Mouse (Mus musculus) left cerebral cortex, adult 11 months (tissue): ENCODE data around the gene Pah.

Experiments
- DNase-seq: peaks from one replicate; pipeline ENCODE4 v3.0.0; 2022; ENCODE audit warnings: low spot score

Pah gene

DNA sequence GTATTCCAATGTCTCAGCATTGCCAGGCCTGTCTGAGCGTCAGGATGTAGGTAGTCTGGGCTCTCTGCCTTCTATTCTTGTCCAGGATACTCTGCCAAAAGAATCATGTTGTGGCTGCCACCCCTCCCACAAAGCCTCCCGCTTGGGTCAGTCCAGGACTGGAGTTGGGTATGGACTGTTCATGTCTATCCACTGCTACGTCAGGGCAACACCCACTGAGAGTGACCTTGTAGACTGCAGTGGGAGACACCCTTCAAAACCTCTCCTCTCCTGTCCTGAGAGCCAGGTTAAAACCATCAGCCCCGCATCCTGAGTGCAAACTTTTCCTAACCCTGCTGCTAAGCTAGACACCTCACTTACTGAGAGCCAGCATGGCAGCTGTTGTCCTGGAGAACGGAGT, at the start of gene Pah:
Gene Pah, plus strand, starts transcription at position 150 of the 400 bp plus-strand sequence.
- no peak for DNase-seq

DNA sequence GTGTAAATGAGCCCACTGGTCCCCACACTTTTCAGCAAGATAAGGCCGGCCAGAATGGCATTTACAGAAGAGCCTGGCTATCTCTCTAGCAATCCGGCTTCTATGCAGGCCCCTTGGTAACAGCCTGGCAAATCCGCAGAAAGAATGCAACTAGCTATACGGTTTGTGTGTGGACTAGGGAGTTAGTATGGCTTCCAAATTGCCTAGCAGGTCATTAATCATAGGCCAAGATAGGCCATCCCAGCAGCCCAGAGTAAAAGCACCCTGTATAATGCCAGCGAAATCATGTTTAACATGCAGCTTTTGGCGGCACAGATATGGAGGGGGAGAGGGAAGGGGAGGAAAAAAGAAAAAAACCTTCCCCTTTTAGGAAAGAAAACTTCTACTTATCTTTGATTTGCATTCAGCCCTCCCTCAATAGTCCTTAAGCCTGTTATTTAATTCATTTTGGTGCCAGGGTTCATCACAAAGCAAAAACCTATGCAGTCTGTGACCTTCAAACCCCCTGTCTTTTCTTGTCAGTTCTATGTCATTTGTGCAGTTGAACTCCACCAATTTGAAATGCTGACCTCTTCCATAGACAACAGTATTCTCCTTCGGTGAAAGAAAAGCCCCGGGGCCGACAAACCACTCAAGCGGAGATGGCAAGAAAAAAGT, 48.0 kb upstream of the Pah start:
- DNase-seq, result no peak

DNA sequence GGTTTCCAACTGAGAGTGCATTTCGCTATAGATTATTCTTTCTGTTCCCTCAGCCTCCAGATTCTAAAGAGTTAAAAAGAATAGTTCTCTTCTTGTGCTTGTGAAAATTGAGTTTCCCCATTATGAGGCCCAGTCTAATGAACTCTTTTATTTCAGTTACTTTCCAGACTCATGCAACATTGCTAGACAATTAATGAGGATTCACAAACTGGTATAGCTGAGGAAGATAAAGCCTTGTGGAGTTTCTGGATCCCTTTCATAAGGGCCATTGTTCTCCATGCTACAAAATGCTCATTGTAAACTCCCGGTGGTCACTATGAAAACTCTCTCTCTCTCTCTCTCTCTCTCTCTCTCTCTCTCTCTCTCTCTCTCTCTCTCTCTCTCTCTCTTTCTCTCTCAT, 46.6 kb upstream of the Pah start:
- DNase-seq, result no peak

DNA sequence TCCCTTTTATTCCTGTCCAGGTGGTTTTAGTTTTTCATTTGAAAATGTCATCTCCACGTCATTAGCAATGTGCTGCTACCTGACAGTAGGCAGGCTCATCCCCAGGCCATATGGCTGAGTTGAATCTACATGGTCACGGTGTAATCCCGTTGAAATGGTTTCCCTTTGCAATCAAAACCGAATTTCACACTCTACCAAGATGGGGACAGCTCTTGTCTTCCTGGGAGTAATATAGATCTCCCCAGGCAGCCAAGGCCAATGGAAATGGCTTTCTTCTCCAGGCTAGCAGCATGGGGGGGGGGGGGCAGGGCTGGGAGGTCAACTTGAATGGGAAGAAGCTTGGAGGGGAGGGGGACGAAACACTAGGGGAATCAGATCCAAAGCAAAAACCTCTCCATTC, 43.7 kb upstream of the Pah start:
- no peak for DNase-seq

DNA sequence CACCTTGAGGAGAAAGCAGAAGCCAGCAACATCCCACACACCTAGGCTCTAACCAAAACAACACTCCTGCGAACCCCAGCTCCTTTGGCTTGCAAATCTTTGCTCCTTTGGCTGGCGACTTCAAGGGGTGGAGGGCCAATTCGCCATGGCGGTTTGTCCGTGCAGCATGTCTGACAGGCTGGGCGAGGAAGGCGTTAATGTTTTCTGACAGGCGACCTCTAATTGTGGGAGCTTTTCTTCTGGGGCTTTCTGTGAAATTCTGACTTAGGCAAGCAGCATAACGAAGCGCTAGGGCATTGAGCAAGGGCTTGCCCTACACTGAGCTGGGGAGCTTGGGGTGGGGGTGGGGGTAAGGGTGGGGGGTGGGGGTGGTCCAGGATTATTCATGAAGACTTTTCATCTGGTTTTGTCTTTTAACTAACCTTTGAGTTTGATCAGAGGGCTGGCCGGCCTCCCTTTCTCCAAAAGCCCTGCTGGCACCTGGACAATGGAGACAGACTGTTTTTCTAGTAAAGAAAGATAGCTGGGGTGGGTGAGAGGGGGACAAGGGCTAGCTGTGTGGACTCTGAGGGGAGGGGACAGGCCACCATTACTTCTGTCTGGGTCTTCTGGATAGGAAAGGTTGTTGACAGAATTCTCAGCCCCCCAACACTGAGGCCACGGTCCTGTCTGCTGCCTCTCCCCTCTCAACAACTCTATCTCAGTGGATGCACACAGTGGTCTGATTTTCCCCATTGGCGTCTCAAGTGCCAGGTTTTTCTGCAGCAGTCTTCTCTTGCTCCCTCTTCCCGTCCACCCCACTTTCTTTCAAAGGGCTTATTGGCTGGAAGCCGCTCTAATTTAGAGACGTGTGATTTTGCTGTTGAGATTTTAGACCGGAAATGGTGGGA, 36.5 kb upstream of the Pah start:
- no peak for DNase-seq

DNA sequence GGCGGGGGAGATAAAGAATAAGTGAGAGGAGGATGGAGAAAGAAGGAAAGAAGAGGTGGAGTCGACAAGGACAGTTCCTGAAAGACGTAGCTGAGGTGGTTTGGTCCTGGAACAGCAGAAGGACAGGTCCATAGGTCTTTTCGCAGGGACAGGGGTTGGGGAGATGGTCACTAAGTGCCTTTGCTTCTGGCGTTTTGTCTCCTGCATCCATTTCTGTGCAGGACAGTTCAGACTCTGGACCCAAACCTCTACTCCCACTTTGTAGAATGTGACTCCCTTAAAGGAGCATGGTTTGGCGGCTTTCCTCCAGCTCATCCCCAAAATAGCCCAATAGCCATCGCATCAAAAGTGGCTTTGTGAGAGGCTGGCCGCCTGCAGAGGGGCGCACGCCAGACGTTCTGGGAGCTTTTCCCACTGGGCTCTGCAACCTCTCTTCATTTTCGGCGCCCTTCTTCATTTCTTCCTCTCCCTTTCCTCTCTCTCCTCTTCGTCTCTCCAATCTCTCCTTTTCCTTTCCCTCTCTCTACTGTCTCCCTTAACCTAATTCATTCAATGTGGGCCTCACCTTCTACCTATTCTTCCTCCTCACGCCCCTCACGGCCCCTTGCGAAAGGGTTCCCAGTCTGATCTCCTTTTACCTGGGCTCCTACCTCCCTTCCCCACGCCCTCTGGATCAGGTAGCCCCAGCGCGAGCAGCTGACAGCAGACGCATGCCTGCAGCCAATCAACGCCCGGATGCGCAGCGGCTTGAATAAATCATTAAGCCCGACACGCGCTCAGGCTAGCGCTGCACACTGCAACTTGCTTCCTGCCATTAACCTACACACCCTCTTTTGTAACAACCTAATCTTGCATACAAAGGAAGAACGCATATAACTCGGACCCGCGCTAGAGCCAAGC, 35.6 kb upstream of the Pah start:
- no peak for DNase-seq

DNA sequence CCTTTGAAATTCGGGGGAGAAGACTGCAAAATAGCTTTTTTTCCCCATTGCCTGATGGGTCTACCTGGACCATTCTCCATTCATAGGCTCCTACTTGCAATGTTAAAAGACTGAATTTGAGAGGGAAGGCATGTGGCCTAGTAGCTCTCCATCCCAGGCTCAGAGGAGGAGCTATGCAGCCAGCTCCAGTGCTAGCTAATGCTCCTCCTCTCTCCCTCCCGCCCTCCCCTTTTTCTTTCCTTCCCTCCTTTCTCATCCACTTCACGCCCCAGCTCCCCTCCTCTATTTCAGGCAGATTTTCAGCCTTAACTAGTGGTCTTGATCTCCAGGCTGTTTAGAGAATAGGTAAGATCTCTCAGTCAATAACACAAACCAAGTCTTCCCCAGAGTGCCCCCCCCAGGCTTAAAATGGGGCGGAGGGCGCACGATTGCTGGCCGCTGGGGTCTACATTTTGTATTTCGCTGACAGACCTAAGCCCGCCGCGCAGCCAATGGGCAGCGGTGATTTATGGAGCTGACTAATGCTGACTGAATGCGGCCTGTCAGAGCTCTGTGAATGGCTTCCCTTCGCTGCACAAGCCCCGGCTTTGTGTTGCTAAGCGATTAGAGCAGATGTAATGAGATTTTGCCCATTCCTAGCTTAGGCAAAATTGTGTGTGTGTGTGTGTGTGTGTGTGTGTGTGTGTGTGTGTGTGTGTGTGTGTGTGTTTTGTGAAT, 33.0 kb upstream of the Pah start:
- DNase-seq, result no peak

DNA sequence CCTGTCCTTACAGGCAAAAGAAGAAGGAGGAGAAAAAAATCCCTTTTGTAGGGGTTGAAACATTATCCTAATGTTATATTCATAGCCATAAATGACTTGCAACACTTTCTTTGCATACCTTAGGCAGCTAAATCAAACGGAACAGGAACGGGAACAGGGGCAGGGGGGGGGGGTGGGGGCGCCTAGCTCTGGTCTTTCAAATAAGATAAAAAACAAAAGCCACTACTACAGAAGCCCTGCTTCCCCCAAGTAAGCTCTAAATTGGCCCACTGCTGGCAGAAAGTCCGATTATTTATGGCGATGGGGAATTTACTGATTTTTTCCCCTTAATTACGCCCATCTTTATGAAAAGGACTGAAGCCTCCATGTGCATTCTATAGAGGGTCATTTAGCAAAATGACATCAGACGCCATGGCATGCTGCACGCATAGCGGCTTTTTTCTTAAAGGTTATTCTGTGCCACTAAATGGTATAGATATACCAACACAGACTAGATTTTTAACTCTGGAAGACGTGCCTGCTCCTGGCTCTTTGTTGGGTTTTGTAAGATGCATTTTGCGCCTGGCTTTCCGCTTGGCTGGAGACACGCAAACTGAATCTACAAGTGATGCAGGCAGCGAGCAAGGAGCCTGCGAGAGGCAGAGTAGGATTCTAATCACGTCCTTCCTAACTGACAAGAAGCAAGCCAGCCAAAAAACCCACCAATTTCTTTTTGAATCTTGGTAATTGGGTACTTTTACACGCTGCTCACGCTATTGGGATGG, 32.2 kb upstream of the Pah start:
- DNase-seq, result no peak

DNA sequence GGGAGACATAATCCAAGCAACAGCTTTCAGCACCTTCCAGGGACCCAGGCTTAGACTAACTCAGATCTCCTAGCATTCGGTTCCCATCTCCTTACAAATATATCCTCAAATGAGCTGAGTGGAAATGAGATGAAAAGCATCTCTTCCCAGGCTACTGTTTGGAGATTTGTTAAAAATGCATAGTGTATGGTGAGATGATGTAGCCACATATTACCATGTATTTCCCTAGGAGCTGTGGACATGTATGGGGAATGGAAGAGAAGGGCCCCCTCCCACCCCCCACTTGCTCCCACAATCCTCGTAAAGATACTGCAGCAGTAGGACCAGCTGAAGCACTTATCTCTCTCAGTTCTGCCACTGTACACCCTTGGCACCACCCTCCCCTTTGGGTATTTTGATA, 31.3 kb upstream of the Pah start:
- DNase-seq, result no peak

DNA sequence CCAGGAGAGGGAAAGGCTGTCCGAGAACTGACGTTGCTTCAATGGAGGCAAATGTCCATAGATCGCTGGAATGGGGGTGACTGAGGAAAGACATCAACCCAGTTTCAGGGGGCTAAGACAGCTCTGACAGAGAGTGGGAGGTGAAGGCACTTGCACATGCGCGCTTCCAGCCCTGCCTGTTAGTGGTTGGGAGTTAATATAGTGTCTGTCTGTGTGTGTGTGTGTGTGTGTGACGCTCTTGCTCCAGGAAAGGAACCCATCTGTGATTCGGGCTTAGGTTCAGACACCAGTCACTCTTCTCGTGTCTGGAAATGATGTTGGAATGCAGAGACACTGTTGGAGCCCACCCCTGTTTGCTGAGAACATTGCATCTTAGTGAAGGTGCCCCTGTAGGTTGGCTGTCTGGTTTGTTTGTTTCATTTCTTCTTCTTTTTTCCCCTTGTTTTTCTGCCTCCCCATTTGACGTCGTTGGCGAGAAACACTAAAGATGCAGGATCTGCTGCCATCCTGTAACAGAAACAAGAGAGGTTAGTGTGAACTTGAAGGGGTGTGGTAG, 30.0 kb upstream of the Pah start:
- no peak for DNase-seq

DNA sequence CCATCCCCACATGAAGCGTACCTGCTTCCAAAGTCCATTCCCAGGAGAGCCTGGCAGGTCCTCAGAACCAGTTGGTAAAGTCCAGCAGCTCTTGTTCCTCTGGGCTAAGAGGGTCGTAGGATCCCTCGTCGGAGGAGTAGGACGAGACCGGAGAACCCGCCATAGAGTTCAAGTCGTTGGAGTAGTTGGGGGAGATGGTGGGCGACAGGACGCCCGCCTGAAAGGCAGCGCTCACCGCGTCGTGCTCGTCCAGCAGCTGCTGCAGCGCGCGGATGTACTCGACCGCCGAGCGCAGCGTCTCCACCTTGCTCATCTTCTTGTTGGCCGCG, 29.3 kb upstream of the Pah start:
- no peak for DNase-seq

DNA sequence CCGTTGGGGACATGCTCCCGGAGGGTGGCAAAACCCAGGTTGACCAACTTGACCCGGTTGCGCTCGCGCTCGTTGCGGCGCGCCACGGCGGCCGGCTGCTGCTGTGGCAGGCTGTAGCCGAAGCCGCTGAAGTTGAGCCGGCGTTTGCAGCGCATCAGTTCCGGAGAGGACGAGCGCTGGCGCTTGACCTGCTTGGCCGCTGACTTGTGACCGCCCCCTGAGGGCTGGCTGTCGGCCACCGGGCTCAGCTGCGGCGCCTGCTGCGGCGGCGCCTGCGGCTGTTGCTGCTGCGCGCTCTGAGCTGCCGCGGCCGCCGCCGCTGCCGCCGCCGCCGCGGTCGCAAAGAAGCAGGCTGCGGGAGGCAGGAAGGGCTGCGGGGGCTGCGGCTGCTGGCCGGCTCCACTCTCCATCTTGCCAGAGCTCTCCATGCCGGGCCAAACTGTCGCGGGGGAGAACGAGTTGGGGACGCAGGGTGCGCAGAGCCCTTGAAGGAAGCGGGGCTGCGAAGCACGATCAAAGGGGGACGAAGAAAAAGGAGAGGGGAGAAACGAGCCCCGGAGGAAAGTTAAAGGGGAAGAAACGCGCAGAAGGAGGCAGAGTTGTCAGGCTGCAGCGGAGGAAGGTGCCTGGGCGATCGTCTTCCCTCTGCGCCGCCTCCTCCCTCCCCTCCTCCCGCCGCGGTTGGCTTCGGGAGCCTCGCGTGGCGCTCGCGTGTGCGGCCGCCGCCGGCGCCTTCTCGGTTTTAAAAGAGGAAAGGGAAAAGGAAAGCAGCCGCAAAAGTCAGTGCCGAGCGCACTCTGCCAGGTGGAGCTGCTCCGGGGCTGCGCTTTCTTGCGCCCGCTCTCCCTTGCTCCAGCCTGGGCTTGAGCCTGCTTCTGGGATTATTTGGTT, 28.7 kb upstream of the Pah start:
- no peak for DNase-seq

DNA sequence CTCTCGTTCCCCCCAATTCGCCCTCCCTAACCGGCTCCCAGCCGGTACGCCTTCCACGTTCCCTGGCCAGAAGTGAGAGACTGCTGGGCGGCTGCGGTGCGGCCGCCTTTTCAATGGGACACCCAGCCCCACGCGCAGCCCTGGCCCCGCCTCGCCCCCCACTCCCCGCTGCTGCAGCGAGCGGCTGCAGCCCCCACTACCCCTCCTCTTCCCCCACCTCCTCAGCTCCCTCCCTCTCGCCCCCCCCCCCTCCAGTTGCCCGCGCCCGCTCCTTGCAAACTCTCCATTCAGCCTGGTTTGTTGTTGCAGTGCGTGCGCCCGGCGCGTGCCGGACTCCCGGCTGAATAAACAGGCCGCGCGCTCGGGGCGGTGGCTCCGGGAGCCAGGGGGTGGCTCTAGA, 28.0 kb upstream of the Pah start, which contains the start of gene Ascl1:
Gene Ascl1, minus strand, starts transcription at position 85 of the 400 bp plus-strand sequence.
- no peak for DNase-seq

DNA sequence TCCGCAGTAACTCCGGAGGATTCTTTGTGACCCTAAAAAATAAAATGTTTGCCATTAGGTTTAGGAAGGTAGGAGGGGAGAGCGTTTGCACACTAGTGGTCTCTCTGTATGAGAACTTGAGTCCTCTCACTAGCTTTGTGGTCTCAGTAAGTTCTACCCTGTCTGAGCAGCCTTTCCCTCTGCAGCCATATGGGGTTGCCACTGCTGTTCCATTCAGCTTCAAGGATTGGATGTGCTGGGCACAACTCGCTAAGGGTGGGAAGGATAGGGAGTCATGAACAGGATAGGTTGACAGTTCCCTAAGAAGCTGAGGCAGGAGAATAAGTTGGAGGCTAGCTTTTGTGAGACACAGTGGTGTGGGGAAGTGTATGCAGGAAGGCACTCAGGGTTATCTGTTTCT, 27.4 kb upstream of the Pah start:
- DNase-seq, result no peak

DNA sequence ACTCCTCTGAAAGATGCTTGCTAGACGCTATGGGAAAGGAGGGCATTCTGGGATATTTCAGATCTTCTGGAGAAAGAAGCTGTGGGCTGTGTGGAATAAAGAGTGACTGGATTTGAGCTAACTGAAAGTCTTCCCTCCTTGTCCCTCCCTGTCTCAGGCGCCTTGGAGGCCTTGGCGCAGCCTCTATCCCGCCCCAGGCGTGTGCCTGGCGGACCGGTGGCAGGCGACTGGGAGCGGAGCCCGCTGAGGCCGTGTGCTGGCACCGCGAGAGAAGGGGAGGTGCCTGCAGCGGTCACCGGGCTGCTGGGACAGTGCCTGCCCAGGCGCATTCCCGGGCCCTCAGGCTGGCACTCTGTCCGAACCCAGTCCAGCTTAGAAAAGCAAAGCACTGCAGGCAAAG, 27.0 kb upstream of the Pah start:
- no peak for DNase-seq

DNA sequence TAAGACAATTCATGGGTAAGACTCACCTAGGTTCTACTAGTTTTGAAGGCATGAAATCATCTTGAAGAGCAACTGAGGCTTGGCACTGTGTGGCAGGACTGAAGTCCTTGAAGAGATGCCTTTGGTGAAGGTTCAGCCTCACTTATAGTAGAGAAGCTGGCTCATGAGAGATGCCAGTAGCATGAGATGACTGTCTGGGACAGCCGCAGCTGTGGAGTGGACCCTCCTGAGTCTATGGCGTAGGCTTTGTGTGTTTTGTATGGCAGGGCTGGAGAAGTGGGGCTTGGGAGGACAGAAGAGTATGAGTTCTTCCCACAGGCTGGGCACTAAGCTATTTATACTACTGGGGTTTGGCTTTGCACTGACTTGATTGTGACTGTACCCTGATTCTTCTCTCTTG, 24.5 kb upstream of the Pah start:
- DNase-seq, result no peak

DNA sequence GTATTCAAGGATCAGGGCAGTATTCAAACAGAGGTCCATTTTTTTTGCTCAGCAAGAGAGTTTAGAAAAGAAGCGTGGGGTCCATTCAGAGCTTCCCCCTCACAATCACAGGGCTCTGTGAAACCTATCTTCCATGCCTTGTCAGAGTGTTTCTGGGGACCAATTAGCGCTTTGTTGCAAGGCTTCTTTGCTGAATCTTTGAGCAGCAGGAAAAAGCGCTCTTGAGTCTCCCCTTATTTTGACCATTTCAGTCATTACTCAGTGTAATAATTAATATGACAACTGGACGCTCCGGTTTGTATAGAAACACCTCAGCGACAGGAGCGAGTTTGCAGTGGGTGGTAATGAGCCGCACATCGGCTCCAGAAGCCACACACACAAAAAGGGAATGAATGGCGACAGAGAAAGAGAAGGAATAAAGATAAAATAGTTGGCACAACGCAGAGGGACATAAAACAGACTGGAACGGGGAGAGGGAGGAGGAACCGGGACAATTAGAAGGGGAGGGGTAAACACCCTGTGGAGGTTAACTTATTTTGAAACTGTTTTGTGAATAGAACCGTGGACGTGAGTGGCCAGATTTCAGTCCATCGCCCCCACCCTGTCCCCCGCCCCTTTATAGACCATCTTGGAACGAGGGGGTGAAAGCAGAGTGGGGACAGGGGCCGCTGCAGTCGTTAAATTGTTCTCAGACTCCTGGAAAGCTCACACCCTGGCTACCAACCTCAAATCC, 20.5 kb upstream of the Pah start:
- DNase-seq, result no peak

DNA sequence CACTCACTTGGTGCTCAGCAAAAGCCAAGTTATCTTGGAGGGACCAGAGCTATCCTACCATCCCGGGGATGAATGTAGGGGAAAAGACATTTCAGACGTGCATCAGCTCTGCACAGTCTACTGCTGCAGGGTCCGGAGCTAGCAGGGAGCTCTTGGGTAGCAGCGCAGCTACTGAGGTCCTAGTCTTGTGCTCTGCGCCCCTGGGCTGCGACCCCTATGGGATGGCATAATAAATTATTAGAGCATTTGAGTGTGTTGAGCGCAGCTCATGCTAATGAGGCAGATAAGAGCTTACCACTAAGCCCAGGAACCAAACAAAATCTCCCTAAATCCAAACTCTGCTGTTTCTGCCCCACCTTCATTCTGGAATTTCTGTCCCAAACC, 19.9 kb upstream of the Pah start:
- DNase-seq, result no peak

DNA sequence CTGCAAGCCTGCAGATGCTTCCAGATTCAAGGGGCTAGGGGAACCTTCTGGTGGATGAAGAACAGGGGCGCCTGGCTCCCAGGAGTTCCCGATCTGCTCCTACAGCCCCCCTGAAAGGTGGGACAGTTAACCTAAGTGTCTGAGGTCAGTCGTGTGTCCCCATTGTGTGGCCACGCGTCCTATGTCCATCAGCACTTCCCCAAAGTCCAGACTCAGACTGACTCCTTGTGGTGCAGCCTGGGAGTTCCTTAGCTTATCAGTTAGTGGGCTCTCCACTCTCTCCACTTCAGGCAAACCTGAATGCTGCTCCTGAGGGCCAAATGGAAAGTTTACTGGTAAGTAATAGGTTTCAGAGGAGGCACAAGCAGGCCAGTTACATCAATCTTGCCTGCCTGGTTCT, 19.3 kb upstream of the Pah start:
- DNase-seq, result no peak
